Comparison of ENCODE assay signal across 27 mouse cellular contexts in genomic region chr10:75157713-75158112, GRCm38 (mm10).
"Had no signal": no experiment of that assay in that cellular context is flagged by ENCODE, and none has a peak within 500 bp of the region (broad histone marks: within the 10 kb centered on the region; RNA-seq: fewer than 3 reads in every experiment).

No protein-coding gene starts in this region.

- H3K4me2 ChIP-seq: embryonic facial prominence, embryonic 12.5 days; embryonic facial prominence, embryonic 13.5 days; embryonic facial prominence, embryonic 15.5 days; forebrain, embryonic 12.5 days; forebrain, embryonic 13.5 days; forebrain, embryonic 15.5 days had no signal

- H3K9ac ChIP-seq: embryonic facial prominence, embryonic 12.5 days; embryonic facial prominence, embryonic 13.5 days; embryonic facial prominence, embryonic 15.5 days; forebrain, embryonic 12.5 days; forebrain, embryonic 13.5 days; forebrain, embryonic 15.5 days; forebrain, postnatal 0 days had no signal

- ATAC-seq: forebrain, embryonic 13.5 days; forebrain, embryonic 14.5 days; forebrain, embryonic 15.5 days; forebrain, embryonic 16.5 days; forebrain, postnatal 0 days had no signal

- DNase-seq: cerebellum, adult 8-10 months; cerebellum, adult 9-10 months; cerebellum, adult 9-11 months; cerebellum, postnatal 10 days; cerebellum, postnatal 14 days; cerebellum, postnatal 25 days; cerebellum, postnatal 36 days; embryo, embryonic 11 days; forebrain, postnatal 0 days; gastrocnemius, adult 2 months; gastrocnemius, postnatal 10 days; gastrocnemius, postnatal 14 days; gastrocnemius, postnatal 25 days; gastrocnemius, postnatal 36 days; heart, adult 18-20 months; heart, adult 2 months had no signal

- H3K27me3 ChIP-seq: embryonic facial prominence, embryonic 12.5 days; embryonic facial prominence, embryonic 13.5 days; embryonic facial prominence, embryonic 15.5 days; forebrain, embryonic 12.5 days; forebrain, embryonic 13.5 days; forebrain, embryonic 15.5 days had no signal

- H3K4me3 ChIP-seq: embryonic facial prominence, embryonic 10.5 days; embryonic facial prominence, embryonic 12.5 days; embryonic facial prominence, embryonic 13.5 days; embryonic facial prominence, embryonic 15.5 days; erythroblast, embryonic 14.5 days; forebrain, embryonic 10.5 days; forebrain, embryonic 12.5 days; forebrain, embryonic 13.5 days; forebrain, embryonic 15.5 days; gastrocnemius, adult 2 months; heart, adult 2 months had no signal

- H3K9me3 ChIP-seq: embryonic facial prominence, embryonic 10.5 days; embryonic facial prominence, embryonic 12.5 days; embryonic facial prominence, embryonic 13.5 days; embryonic facial prominence, embryonic 15.5 days; forebrain, embryonic 10.5 days; forebrain, embryonic 12.5 days; forebrain, embryonic 13.5 days; forebrain, embryonic 15.5 days had no signal

- H3K27ac ChIP-seq: embryonic facial prominence, embryonic 10.5 days; embryonic facial prominence, embryonic 12.5 days; embryonic facial prominence, embryonic 13.5 days; embryonic facial prominence, embryonic 15.5 days; forebrain, embryonic 10.5 days; forebrain, embryonic 12.5 days; forebrain, embryonic 13.5 days; forebrain, embryonic 15.5 days; gastrocnemius, adult 2 months; heart, adult 2 months had no signal

- H3K4me1 ChIP-seq: embryonic facial prominence, embryonic 12.5 days; embryonic facial prominence, embryonic 13.5 days; embryonic facial prominence, embryonic 15.5 days; forebrain, embryonic 12.5 days; forebrain, embryonic 13.5 days; forebrain, embryonic 15.5 days had no signal
